Mouse (Mus musculus) splenic B cell, adult 2 months (primary cell): Measurements from ENCODE around the gene 1600012H06Rik.
"Not testable (repeated sequence)": the region's sequence is repeated elsewhere in the genome, so short reads cannot be mapped to it uniquely, and the experiment has no call there.

Source experiments
- DNase-seq: peaks from one replicate; pipeline ENCODE4 v3.0.0-alpha.2; 2011; ENCODE audit warnings: low read depth, low spot score
- H3K27me3 ChIP-seq: 2 replicates; pipeline ENCODE4 v1.6.1; 2012; ENCODE audit warnings: mild to moderate bottlenecking, low read length, moderate library complexity, mixed read lengths; ENCODE audit not compliant: control insufficient read depth, poor library complexity, insufficient read depth, severe bottlenecking
- H3K36me3 ChIP-seq: 2 replicates; pipeline ENCODE4 v1.6.1; 2012; ENCODE audit warnings: mild to moderate bottlenecking, low read length, moderate library complexity, mixed read lengths; ENCODE audit not compliant: control insufficient read depth, poor library complexity, insufficient read depth, severe bottlenecking

The 1600012H06Rik gene

GRCm38 (mm10) chr17:14927644-14928218, 15.3 kb upstream of the 1600012H06Rik start:
- no peak for DNase-seq
- no peaks in the 10 kb centered on the region for H3K27me3 ChIP-seq
- H3K36me3 ChIP-seq = no peaks in the 10 kb centered on the region

- DNase-seq = no peak
- H3K27me3 ChIP-seq = no peaks in the 10 kb centered on the region
- no peaks in the 10 kb centered on the region for H3K36me3 ChIP-seq
Measured at GRCm38 (mm10) chr17:14928631-14929030, 14.4 kb upstream of the 1600012H06Rik start.

- DNase-seq = no peak
- Histone ChIP-seq H3K36me3 (no peaks in the 10 kb centered on the region), H3K27me3 (no peaks in the 10 kb centered on the region)
Measured at GRCm38 (mm10) chr17:14930697-14931096, 12.3 kb upstream of the 1600012H06Rik start.

DNA sequence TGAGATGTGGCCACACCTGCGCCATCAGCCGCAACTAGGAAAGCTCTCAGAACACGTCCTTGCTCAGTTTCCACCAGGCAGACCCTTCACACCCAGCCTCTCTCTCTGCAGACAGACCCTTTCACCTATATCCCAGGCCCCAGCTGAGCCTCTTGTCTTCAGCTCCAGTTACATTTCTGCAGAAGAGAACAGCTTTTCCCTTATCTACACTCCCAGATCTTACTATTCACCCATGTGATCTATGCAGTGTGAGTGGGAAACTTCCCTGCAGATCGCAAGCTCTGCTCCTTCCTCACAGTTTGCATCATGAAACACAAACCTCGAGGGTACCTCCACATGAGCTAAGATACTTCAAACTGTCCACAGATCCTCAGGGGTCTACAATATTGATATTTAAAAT, 11.5 kb upstream of the 1600012H06Rik start:
- Histone ChIP-seq H3K27me3 (no peaks in the 10 kb centered on the region), H3K36me3 (no peaks in the 10 kb centered on the region)
- no peak for DNase-seq

DNA sequence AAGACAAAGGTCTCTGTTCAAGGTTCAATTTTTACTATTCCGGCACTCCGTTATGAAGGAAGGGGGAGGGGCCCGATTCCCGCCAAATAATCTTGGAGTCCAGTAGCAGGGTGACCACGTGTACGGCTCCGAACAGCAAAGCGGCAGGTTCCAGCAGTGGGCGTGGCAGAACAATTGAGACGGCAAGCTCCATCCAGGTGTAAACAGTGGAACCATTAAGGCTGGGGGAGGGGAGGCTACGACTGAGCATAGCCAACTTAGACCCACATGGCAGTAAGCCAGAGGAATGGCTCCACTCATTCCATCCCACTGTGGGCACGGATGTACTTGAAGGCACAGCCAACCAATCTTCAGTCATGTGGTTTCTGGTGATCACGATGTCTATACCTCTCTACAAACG, 7.7 kb upstream of the 1600012H06Rik start:
- DNase-seq, H3K27me3 ChIP-seq, H3K36me3 ChIP-seq: not testable (repeated sequence)

DNA sequence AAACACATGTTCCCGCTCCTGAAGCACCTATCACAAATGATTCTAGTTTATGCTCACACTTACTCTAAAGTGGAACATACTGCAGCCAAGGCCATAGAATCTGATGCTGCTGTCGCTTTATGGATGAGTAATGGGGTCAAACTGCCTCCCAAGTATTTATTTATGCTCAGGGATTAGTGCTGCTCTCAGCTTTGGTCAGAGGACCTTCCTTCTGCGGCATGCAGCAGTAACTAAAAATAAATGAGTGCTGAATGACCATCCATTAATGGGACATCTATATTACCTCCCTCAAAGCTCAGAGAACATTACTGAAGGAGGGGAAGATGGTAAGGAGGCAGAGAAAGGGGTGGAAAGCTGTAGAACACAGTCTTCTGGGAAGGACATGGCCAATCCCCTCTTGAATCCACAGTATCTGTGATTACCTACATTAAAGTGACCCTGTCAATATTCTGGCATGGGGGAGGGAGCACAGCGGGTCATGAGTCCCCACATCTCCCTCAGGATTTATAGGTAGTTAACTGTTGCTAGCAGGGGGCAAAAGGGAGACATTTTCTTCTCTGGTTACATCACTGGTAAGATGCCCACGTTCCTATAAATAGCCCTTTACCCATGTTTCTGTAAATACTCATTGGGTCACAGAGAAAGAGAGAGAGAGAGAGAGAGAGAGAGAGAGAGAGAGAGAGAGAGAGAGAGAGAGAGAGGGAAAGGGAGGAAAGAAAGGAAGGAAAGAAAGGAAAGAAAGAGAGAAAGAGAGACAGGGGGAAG, 7.0 kb upstream of the 1600012H06Rik start:
- H3K27me3 ChIP-seq = no peaks in the 10 kb centered on the region
- no peak for DNase-seq

GRCm38 (mm10) chr17:14942181-14942580, 803 bp upstream of the 1600012H06Rik start:
- not testable (repeated sequence) for H3K36me3 ChIP-seq

More for the DNA sequence above, 7.0 kb upstream of the 1600012H06Rik start:
- H3K36me3 ChIP-seq = no peaks in the 10 kb centered on the region

DNA sequence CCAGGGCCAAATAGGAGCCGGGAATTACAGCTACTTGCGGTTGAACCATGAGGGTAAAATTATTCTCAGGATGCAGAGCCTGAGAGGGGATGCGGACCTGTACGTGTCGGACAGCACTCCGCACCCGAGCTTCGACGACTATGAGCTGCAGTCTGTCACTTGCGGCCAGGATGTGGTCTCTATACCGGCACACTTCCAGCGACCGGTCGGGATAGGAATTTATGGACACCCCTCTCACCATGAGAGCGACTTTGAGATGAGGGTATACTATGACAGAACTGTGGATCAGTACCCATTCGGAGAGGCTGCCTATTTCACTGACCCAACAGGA, 710 bp downstream of the 1600012H06Rik start:
- Histone ChIP-seq H3K36me3 (peaks cover 2% of the 10 kb centered on the region; the same call in 1 of the 2 replicates), H3K27me3 (no peaks in the 10 kb centered on the region)
- DNase-seq = peak; percentile 3

More at GRCm38 (mm10) chr17:14942181-14942580, 803 bp upstream of the 1600012H06Rik start:
- not testable (repeated sequence) for DNase-seq, H3K27me3 ChIP-seq

DNA sequence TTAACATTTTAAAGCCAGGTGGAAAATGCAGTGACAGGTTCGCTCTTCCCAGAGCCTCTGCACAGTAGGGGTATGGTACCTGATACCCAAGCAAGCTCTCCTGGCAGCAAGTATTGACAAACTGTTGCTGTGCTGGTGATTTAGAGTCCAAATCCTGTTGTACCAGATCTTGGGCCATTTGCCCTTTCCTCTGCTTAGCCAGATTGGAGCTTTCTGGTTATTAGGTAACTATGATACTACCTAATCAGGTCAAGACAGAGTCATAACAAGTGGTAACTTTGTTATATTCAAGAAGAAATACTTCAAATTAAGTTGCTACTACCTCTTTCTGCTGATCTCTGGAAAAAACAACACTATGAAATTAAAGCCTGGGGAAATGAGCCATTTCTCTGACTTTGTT, 1.6 kb downstream of the 1600012H06Rik start:
- no peak for DNase-seq
- H3K36me3 ChIP-seq = peaks cover 2% of the 10 kb centered on the region; the same call in 1 of the 2 replicates
- no peaks in the 10 kb centered on the region for H3K27me3 ChIP-seq

DNA sequence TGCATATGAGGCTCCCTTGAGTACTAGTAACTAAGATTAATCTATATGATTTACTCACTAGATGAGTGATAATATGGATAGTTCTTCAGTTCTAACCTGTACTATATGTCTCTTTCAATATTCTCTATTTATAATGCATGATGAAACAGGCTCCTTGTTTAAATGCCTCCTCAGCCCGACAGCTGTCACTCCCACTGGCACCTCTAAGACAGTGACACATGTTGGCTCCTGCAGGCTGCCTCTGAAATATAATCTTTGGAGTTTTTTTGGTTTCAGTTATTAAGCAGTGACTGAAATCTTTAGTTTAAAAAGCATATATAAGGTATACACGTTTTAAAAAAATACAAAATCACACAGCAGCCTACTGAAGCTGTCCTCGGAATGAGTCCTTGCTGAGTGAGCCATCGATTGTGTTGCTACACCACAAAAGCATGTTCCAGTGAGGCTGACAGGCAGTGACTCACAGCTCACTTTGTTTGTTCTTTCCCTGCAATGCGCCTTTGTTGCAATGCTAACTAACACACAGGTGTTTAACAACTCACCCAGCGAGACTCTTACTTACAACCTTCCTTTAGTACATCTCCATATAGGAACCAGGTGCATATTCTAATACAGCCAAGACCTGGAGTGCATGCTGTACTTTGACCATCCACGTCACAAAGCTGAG, 6.3 kb downstream of the 1600012H06Rik start:
- no peak for DNase-seq
- Histone ChIP-seq H3K27me3 (no peaks in the 10 kb centered on the region), H3K36me3 (peaks cover 7% of the 10 kb centered on the region)

DNA sequence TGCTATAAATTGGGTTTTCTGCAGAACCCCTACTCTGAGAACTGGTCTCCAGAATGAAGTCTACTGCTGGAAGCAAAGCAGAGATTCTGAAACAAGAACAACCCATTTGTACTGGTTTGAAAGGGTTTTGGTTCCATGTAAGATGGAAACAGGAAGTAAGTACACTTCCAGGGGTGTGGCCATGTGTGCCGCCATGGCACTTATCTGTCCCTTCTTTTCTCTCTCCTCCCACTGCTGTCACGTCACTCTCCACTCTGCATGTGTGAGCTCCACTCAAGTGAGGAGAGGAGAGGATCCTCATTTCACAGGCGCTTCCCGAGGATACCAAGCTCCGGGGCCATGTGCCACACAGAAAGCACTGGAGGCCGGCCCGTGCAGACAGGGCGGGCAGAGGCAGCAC, 10.5 kb downstream of the 1600012H06Rik start:
- peak; percentile 7 for DNase-seq
- H3K27me3 ChIP-seq = no peaks in the 10 kb centered on the region

DNA sequence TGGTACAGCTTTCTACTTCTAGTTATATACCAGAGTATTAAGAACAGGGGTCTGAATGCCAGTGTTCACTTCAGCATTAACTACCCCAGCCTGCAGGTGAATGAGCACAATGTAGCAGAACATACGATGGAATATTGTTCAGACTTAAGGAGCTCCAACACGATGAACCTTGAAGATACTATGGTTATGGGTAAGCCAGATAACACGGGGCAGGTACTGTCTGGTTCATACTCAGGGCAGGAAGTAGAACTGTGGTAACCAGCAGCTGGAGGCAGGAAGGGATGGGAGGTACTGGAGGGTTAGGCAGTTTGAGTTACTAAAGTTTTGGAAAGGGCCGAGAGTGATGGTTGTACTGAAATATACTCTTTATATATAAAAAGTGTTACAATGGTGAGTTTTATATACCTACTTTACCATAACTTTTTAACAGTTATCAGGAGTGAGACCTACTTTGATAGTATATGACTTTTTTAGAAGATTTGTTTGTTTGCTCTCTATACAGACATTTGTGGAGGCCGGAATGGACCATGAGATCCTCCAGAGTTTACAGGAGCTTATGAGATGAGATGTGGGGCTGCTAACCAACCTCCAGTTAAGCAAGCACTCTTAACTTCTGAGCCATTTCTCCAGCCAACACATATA, 15.8 kb downstream of the 1600012H06Rik start:
- no peak for DNase-seq
- 0 out of 2 replicates have a peak, but pooled peaks cover 2% of the 10 kb centered on the region for H3K36me3 ChIP-seq
- no peaks in the 10 kb centered on the region for H3K27me3 ChIP-seq

More for the DNA sequence above, 10.5 kb downstream of the 1600012H06Rik start:
- peaks cover 4% of the 10 kb centered on the region; the same call in 1 of the 2 replicates for H3K36me3 ChIP-seq

- no peaks in the 10 kb centered on the region for H3K27me3 ChIP-seq
- DNase-seq = no peak
- no peaks in the 10 kb centered on the region for H3K36me3 ChIP-seq
Measured at GRCm38 (mm10) chr17:14959979-14960378, 17.0 kb downstream of the 1600012H06Rik start.

DNA sequence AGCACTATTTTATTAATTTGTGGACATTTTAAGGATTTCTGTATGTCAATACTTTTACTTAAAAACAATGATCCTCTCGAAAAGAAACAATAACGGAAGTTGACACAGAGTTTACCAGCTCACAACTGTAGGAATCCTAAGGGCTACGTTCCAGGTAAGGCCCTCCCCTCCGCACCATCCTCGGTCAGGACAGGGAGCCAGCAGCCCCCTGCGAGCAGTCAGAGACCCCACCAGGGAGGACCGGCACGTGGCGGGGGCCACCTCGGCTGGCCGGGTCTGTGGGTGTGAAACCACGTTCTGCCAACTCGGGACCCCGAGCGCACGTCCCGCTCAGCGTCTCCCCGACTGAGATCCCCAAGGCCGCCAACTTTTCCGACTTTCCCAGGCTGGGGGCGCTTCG, 17.5 kb downstream of the 1600012H06Rik start:
- DNase-seq = peak; percentile 16

More for the DNA sequence above, 17.5 kb downstream of the 1600012H06Rik start:
- Histone ChIP-seq H3K27me3 (no peaks in the 10 kb centered on the region), H3K36me3 (no peaks in the 10 kb centered on the region)
